Mouse (Mus musculus) embryonic facial prominence, embryonic 15.5 days (tissue): Measurements from ENCODE around the gene Slc39a5. TPM values are rescaled to one million over a fixed set of nuclear protein-coding genes. Genes with fewer than 3 reads are reported as not detected.

Experiments used
- ATAC-seq: fragments of 200-750 bp; cut with Nextera tagmentation; 2 replicates; pipeline ENCODE4 v1.8.0; 2017; ENCODE audit warnings: low read depth, moderate TSS enrichment; ENCODE audit not compliant: insufficient number of reproducible peaks, low FRiP score, low TSS enrichment
- H3K27ac ChIP-seq: fragments of 300-500 bp; sonication (generic); replicated peaks from 2 replicates; pipeline ENCODE4 v1.5.1; 2015; ENCODE audit warnings: mild to moderate bottlenecking, inconsistent platforms
- H3K27me3 ChIP-seq: fragments of 300-500 bp; sonication (generic); 2 replicates; pipeline ENCODE4 v1.6.1; 2015; ENCODE audit warnings: inconsistent platforms
- H3K36me3 ChIP-seq: fragments of 300-500 bp; sonication (generic); 2 replicates; pipeline ENCODE4 v1.6.1; 2015; ENCODE audit warnings: mild to moderate bottlenecking, inconsistent platforms
- H3K4me1 ChIP-seq: fragments of 300-500 bp; sonication (generic); 2 replicates; pipeline ENCODE4 v1.6.1; 2015; ENCODE audit warnings: inconsistent platforms
- H3K4me2 ChIP-seq: fragments of 300-500 bp; sonication (generic); replicated peaks from 2 replicates; pipeline ENCODE4 v1.6.1; 2015; ENCODE audit warnings: mild to moderate bottlenecking, inconsistent platforms
- H3K4me3 ChIP-seq: fragments of 300-500 bp; sonication (generic); replicated peaks from 2 replicates; pipeline ENCODE4 v1.5.1; 2015; ENCODE audit warnings: mild to moderate bottlenecking, inconsistent platforms
- H3K9ac ChIP-seq: fragments of 300-500 bp; sonication (generic); 2 replicates; pipeline ENCODE4 v1.6.1; 2015; ENCODE audit warnings: inconsistent platforms
- H3K9me3 ChIP-seq: fragments of 300-500 bp; sonication (generic); replicated peaks from 2 replicates; pipeline ENCODE4 v1.6.1; 2016; ENCODE audit warnings: inconsistent platforms
- WGBS: fragments of 180-500 bp; shearing (Covaris S2); methylation state at CpG from one replicate; pipeline ENCODE4 v1.1.7; 2015; 5-methylcytosine and 5-hydroxymethylcytosine counted together
- microRNA-seq: library from miRNA; unstranded; fragments of <30 nt; microRNA quantifications from one replicate; pipeline ENCODE4, GENCODE M21; 2016; ENCODE audit warnings: borderline number of aligned reads
- polyA plus RNA-seq: library from polyadenylated mRNA; unstranded; fragments of >200 nt; fragmentation: Nextera tagmentation; extraction: Ambion mirVana; gene quantifications from 2 replicates; pipeline ENCODE4 v1.2.1, GENCODE M21; 2015

Slc39a5 gene
- polyA plus RNA-seq, 1 experiment from 2014 or later, result 0.13 TPM

- ATAC-seq, result no peak
- WGBS, result 85% methylated on average over 6 of the region's 6 CpGs
- H3K36me3 ChIP-seq, result peaks cover 77% of the 10 kb centered on the region
- H3K27me3 ChIP-seq, result no peaks in the 10 kb centered on the region
- no peaks in the 10 kb centered on the region for H3K9me3 ChIP-seq
- H3K4me3 ChIP-seq, result no peak overlapping the region
- no peaks in the 10 kb centered on the region for H3K4me1 ChIP-seq
- no peak overlapping the region for H3K27ac ChIP-seq
- H3K9ac ChIP-seq, result no peak overlapping the region
- no peak overlapping the region for H3K4me2 ChIP-seq
Measured at GRCm38 (mm10) chr10:128359226-128359625, 41.8 kb downstream of the Slc39a5 start.

- H3K4me3 ChIP-seq, result no peak overlapping the region
- ATAC-seq, result no peak
- 48% methylated on average over 2 of the region's 2 CpGs for WGBS
- H3K9ac ChIP-seq, result no peak overlapping the region
- no peaks in the 10 kb centered on the region for H3K4me1 ChIP-seq
- no peaks in the 10 kb centered on the region for H3K9me3 ChIP-seq
- H3K36me3 ChIP-seq, result peaks cover 80% of the 10 kb centered on the region
- H3K27ac ChIP-seq, result no peak overlapping the region
- H3K4me2 ChIP-seq, result no peak overlapping the region
- H3K27me3 ChIP-seq, result no peaks in the 10 kb centered on the region
Measured at GRCm38 (mm10) chr10:128358796-128359195, 42.2 kb downstream of the Slc39a5 start.

- Histone ChIP-seq H3K9ac (no peak overlapping the region), H3K4me2 (no peak overlapping the region), H3K9me3 (no peaks in the 10 kb centered on the region), H3K27me3 (no peaks in the 10 kb centered on the region), H3K27ac (no peak overlapping the region), H3K36me3 (peaks cover 35% of the 10 kb centered on the region), H3K4me3 (no peak overlapping the region), H3K4me1 (peaks cover 9% of the 10 kb centered on the region)
- WGBS, result 86% methylated on average over 8 of the region's 8 CpGs
- no peak for ATAC-seq
Measured at GRCm38 (mm10) chr10:128347541-128347940, 53.5 kb downstream of the Slc39a5 start.

Small RNA genes lying within 50 kb of the gene (microRNA-seq; reads per million reads assigned to microRNA genes)
- gene Gm25361 (not detected), gene Gm26308 (not detected), gene Mir6914 (not detected), gene Mir6915 (1.7 reads per million, percentile 3 among the genes with 10 or more reads in this experiment)

Other genes with a start within 250 kb of the Slc39a5 start
- 40.1 and 41.6 TPM in 2 replicates for gene Rbms2, start 220.9 kb downstream of the Slc39a5 start, polyA plus RNA-seq
- 2.0 and 2.5 TPM in 2 replicates for gene Gls2, start 206.8 kb downstream of the Slc39a5 start, polyA plus RNA-seq
- gene Spryd4, start 189.4 kb downstream of the Slc39a5 start, polyA plus RNA-seq, result 30.8 TPM in 2 replicates
- gene Mip, start 175.4 kb downstream of the Slc39a5 start, polyA plus RNA-seq, result 0.23 and 0.28 TPM in 2 replicates
- 43.8 and 48.1 TPM in 2 replicates for gene Timeless, start 169.2 kb downstream of the Slc39a5 start, polyA plus RNA-seq
- gene Apon, start 147.1 kb downstream of the Slc39a5 start, polyA plus RNA-seq, result 0.27 TPM in 1 of 2 replicates, not detected in the other
- gene Apof, start 132.6 kb downstream of the Slc39a5 start, polyA plus RNA-seq, result not detected in 2 replicates
- gene Stat2, start 130.7 kb downstream of the Slc39a5 start, polyA plus RNA-seq, result 15.0 and 17.0 TPM in 2 replicates
- gene Il23a, start 102.5 kb downstream of the Slc39a5 start, polyA plus RNA-seq, result 0.35 TPM in 1 of 2 replicates, not detected in the other
- 27.6 and 32.0 TPM in 2 replicates for gene Pan2, start 97.9 kb downstream of the Slc39a5 start, polyA plus RNA-seq
- 319 and 363 TPM in 2 replicates for gene Cnpy2, start 78.8 kb downstream of the Slc39a5 start, polyA plus RNA-seq
- gene Cs, start 63.5 kb downstream of the Slc39a5 start, polyA plus RNA-seq, result 164 and 180 TPM in 2 replicates
- gene Coq10a, start 32.2 kb downstream of the Slc39a5 start, polyA plus RNA-seq, result 19.4 and 20.4 TPM in 2 replicates
- gene Ankrd52, start 24.1 kb downstream of the Slc39a5 start, polyA plus RNA-seq, result 11.0 and 12.1 TPM in 2 replicates
- 66.2 and 75.7 TPM in 2 replicates for gene Nabp2, start 10.3 kb upstream of the Slc39a5 start, polyA plus RNA-seq
- gene Rnf41, start 10.4 kb upstream of the Slc39a5 start, polyA plus RNA-seq, result 44.0 and 45.0 TPM in 2 replicates
- 85.2 and 93.6 TPM in 2 replicates for gene Smarcc2, start 58.0 kb upstream of the Slc39a5 start, polyA plus RNA-seq
- gene Myl6, start 92.9 kb upstream of the Slc39a5 start, polyA plus RNA-seq, result 1,219 and 1,296 TPM in 2 replicates
- gene Myl6b, start 97.5 kb upstream of the Slc39a5 start, polyA plus RNA-seq, result 5.0 and 6.9 TPM in 2 replicates
- gene Esyt1, start 124.6 kb upstream of the Slc39a5 start, polyA plus RNA-seq, result 43.3 and 44.0 TPM in 2 replicates
- 15.8 and 16.0 TPM in 2 replicates for gene Zc3h10, start 146.5 kb upstream of the Slc39a5 start, polyA plus RNA-seq
- 4,202 and 4,259 TPM in 2 replicates for gene Rpl41, start 148.1 kb upstream of the Slc39a5 start, polyA plus RNA-seq
- 186 and 189 TPM in 2 replicates for gene Pa2g4, start 164.8 kb upstream of the Slc39a5 start, polyA plus RNA-seq
- gene Erbb3, start 188.4 kb upstream of the Slc39a5 start, polyA plus RNA-seq, result 23.9 and 25.8 TPM in 2 replicates
- 833 and 868 TPM in 2 replicates for gene Rps26, start 225.5 kb upstream of the Slc39a5 start, polyA plus RNA-seq
- gene Ikzf4, start 244.8 kb upstream of the Slc39a5 start, polyA plus RNA-seq, result 3.1 and 3.9 TPM in 2 replicates